Mouse (Mus musculus) stomach, postnatal 0 days (tissue): ENCODE results near the gene Lhx2.

Experiments used
- CTCF ChIP-seq: IDR thresholded peaks from 2 replicates; pipeline ENCODE4 v1.5.1; 2016; ENCODE audit warnings: antibody characterized with exemption, low read depth, mild to moderate bottlenecking, moderate library complexity
- EP300 ChIP-seq: optimal IDR thresholded peaks from 2 replicates; pipeline ENCODE3; 2016; ENCODE audit warnings: antibody characterized with exemption

DNA sequence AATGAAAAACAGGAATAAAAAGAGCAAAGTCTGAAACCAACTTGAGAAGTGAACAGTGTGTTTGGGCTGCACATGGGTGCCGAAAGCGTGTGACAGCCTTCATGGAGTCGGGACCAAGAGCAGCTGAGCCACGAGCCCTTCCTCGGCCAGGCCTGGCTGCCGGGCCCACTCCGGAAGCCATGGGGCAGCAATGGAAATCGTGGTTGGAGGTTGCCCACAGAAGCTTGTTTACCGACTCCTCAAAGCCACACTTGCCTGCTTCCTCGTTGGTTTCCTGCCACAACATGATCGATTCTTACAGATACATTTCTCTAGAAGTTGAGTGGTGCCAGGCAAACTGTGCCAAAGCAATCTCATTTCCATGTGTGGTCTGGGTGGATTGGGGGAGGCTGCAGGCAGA is 20.0 kb upstream of the Lhx2 start:
- no peak for TF ChIP-seq CTCF
- no peak for TF ChIP-seq EP300
